Mouse (Mus musculus) spleen, postnatal 36 days (tissue): ENCODE measurements at regions not wholly inside any gene's neighbourhood (a gene's known extent, or its start where the extent isn't known, plus 50 kb on each side); places are given as distances from the start of the nearest gene placed in this dataset.

Experiments
- DNase-seq, 2 experiments: peaks; one replicate each; pipeline ENCODE4 v3.0.0; 2022; ENCODE audit warnings: low spot score in 2 of 2, mixed read lengths in 1 of 2

DNA sequence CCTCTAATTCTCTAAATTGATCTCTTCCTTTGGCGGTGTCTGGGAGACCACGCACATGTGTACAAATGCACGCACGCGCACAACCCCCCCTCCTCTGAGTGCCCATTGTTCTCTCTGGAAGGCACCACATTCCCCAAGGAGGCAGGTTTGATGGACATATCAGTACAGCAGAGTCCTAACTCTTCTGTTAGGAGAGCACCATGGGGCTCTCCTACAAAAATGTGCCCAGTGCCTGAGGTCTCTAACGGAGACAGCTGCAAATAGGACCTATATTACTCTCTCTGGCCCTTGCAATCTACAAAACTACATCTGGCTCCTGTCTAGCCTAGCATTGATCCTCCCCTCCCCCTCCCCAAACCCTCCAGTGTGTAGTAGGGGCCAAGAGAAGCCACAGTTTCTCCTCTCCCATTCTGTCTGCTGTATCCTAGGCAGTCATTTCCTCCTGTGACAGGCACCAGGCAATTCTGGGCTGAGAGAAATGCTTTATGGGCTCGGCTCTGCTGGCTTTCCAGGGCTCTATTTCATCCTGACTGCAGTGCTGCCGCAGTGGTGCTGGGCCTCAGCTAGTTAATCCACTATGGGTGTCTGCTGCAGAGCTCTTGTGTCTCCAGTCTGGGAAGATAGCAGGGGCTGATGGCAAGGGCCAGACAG, 340.6 kb downstream of the Rps24 start:
- no peak for DNase-seq

DNA sequence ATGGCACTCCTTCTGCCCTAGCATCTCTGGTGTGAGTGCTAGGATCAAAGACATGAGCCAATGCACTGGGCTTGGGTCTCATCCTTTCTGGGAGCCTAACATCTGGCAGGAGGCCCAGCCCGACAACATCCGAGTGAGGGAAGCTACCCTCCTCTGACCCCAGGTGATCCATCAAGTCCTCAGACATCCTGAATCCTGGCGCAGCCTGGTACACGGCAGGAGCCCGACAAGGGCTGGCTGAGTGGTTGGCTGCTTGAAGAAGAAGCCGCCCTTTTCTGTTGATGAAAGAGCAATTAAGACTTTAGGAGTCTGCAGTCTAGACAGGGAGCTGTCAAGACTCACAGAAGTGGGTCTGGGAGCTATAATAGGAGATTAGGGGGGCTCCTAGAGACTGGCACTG, 342.1 kb downstream of the Rps24 start:
- no peak for DNase-seq

- no peak for DNase-seq
These were observed 346.3 kb downstream of the Rps24 start for GRCm38 (mm10) chr14:24833211-24833610.

DNA sequence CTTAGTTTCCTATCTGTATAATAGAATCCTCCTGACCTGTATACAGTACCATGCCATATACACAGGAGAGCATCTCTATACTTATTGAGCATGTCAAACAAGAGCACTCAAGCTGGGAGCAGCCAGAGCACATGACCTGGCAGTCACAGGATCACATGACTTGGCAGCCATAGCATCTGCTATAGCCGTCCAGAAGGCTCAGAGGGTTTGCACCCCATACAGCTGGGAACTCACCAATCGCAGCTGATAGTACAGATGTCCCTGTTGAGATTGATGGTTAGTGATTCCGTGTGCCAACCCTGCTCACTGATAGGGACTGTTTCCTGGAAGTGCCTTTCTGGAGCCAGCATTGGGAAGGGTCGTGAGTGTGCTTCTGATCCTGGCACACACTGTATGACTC, 351.3 kb downstream of the Rps24 start:
- no peak for DNase-seq

- DNase-seq, result no peak
These were observed 352.1 kb downstream of the Rps24 start for GRCm38 (mm10) chr14:24839056-24839455.

DNA sequence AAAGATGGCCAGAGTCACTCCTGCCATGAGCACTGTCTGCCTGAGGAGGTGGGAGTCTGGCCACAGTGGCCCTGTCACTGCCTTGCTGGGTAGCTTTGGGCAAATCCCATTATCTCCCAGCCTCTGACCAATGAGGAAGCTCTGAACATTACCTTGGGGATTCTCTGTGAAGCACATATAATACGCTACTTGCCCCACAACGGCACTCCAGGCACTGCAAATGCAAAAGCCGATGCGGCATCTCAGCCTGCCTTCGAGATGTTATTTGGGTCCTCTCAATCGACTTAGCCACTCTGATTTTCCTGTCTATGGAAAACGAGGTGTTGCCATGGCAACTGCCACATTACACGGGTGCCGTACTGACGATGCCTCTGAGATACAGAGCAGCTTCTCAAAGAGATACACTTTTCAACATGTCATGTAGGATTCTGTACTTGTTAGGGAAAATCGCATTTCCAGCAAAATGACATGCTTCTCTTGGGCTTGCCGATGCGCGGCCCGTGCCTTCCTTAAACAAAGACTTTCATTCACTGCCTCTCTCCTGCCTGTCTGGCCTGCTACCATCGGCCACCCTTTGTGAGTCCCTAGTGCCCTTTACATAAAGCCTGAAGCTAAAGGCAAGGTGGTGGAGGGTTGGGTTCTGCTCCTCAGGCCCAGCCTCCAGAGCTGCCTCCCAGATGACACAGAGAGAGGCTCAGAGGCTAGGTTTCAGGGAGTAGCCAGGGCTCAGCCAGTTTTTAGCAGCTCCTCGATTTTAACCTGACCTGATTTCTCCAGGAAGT, 355.0 kb downstream of the Rps24 start:
- no peak for DNase-seq

DNA sequence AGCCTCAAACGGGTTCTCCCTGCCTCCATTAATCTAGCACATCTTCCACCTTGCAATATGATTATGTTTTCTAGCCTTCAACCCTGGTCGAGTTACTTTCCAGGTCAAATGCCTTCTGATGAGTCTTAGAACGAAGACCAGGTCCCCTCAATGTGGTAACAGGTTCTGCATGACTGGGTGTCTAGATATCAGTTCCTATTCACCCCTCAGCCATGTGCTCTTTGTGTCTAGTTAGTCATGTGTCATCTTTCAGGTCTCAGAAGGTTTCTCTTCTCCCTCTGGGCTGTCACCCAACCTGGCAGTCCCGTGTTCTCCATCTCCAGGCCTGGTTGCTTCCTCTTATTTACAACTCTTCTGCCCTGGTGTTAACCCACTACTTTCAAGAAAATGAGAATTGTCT, 356.7 kb downstream of the Rps24 start:
- no peak for DNase-seq

DNA sequence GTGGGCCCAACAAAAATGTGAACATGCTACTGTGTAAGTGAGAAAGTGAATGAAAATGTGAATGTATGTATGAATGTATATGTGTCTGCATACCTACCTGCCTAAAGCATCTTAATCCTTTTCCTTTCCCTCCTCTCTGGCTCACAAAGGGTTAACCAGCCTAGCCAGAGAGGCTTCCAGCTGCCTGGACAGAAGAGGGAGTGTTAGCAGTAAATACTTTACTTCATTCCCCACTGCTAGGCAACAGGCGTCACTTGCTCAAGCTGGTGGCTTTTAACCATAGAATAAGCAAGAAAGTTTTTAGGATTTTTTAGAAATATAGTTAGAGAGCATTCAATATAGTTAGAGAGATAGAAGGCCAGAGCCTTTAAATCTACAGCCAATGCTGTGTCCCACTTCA, 363.6 kb downstream of the Rps24 start:
- DNase-seq, result no peak

- no peak for DNase-seq
These were observed 367.5 kb downstream of the Rps24 start for GRCm38 (mm10) chr14:24854459-24854858.

GRCm38 (mm10) chr14:24862171-24862570, 375.2 kb downstream of the Rps24 start:
- DNase-seq, result no peak

- DNase-seq, result no peak
These were observed 375.7 kb downstream of the Rps24 start for GRCm38 (mm10) chr14:24862661-24863060.

GRCm38 (mm10) chr14:24863116-24863515, 376.2 kb downstream of the Rps24 start:
- no peak for DNase-seq

DNA sequence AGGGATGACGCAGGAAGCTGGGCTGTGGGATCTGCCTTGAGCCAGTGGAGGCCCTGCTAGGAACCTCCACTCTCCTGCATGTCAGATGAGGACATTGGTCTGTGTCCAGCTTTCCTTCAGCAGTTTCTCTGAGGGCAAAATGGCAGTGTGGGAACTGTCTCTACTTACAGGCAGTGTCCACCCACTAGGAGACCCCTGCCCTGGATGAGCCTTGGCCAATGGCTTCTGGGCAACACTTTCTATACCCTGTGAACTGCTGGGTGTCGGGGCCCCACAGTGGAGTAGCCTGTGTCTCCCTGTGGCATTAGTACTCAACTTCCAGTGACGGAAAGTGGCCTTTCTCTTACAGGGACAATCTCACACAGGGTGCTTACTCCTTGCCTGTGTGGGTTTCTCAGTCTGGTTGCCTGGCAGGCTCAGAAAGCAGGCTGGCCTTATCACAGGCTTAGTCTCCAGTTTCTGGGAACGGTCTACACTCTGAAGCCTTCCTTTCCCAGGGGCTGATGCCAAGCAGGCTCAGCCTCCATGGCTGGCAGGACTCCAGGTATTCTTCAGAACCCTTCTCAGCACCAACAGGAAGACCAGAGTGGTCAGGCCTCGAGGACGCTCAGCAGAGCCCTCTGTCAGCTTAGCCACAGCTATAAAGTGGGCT, 378.8 kb downstream of the Rps24 start:
- no peak for DNase-seq

DNA sequence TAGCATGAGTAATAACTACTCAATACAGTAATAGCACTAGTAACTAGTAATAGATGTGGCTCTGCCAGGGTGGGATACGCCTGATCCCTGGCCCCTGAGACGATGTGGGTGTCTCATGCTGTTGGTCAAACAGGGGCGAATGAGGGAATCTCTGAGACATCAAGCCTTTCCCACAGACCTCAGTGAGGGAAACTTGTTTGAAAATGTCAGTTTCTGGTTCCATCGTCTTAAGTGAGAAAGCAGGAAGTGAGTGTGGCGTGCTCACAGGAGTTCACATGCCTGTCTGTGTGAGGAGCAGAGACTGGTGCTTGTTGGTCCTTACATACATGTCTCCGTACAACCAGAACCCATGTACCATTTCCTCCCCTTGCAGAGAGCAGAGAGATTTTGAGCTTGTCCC, 380.9 kb downstream of the Rps24 start:
- no peak for DNase-seq

- DNase-seq, result no peak
These were observed 381.8 kb downstream of the Rps24 start for GRCm38 (mm10) chr14:24868756-24869155.

DNA sequence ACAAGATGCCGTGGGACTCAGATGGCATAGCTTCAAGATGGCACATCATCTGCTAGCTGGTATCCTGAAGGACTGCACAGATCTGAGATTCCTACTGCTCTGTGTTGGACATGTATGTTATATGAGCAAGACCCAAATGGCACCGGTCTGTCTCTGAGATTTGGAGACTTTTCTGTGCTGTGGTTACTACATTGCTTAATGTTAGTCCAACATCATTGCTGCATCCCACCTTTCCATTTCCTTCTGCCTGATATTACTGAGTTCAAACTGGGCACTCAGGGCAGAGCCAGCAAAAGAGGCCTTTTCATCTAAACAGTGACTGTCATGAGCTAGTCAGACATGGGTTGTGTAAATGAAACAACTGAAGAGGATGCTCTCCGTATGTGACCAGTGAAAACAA, 383.3 kb downstream of the Rps24 start:
- no peak for DNase-seq

GRCm38 (mm10) chr14:24871392-24871998, 384.6 kb downstream of the Rps24 start:
- no peak for DNase-seq

DNA sequence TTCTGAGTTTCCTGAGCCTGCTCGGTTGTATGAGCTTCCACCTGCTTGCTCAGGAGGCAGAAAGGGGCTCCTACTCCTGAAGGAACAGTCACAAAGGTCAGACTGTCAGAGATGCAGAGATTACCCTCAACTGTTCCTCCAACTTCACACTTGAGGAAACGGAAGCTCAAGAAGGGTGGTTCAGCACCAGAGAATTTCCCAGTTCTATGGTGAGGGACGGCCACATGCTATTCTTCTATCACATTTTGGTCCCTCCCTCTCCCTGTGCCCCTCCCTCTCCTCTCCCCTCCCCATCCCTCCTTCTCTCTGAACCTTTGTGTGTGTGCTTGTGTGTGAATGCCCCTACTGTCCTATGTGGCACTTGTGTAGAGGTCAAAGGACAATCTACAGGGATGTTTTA, 386.0 kb downstream of the Rps24 start:
- DNase-seq, result no peak

- DNase-seq, result no peak
These were observed 386.5 kb downstream of the Rps24 start for GRCm38 (mm10) chr14:24873406-24873805.

- DNase-seq, result no peak
These were observed 387.7 kb downstream of the Rps24 start for GRCm38 (mm10) chr14:24874426-24875155.

DNA sequence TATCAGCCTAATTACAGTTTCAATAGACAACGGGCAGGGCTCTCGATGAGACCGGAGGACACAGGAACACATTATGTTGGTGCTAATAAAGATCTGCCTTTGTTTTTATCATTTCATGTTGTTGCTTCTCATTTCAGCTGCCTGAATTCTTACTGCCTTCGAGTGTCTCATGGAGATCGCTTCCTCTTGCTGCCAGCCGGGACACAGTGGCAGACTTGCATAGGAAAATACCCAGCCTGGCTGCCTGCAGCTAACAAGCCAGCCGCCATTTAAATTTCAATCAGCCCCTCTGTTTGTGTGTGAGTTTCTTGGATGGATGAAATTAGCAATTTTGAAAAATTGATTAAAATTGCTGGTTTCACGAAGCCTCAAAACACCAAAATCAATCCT, 388.2 kb downstream of the Rps24 start:
- no peak for DNase-seq

- no peak for DNase-seq
These were observed 389.0 kb downstream of the Rps24 start for GRCm38 (mm10) chr14:24875934-24876333.
